Mouse (Mus musculus) heart, embryonic 13.5 days (tissue): Measurements from ENCODE around the gene Ccdc82. TPM values are rescaled to one million over a fixed set of nuclear protein-coding genes. Genes with fewer than 3 reads are reported as not detected.

Experiments
- ATAC-seq: fragments of 200-750 bp; cut with Nextera tagmentation; 2 replicates; pipeline ENCODE4 v1.8.0; 2017; ENCODE audit warnings: moderate TSS enrichment; ENCODE audit not compliant: insufficient number of reproducible peaks, low FRiP score, low TSS enrichment; ENCODE audit errors: extremely low read depth
- H3K27ac ChIP-seq: fragments of 300-500 bp; sonication (generic); replicated peaks from 2 replicates; pipeline ENCODE4 v1.5.1; 2015; ENCODE audit warnings: moderate library complexity, mild to moderate bottlenecking, inconsistent platforms
- H3K27me3 ChIP-seq: fragments of 300-500 bp; sonication (generic); replicated peaks from 2 replicates; pipeline ENCODE4 v1.6.1; 2015; ENCODE audit warnings: mild to moderate bottlenecking, inconsistent platforms
- H3K36me3 ChIP-seq: fragments of 300-500 bp; sonication (generic); 2 replicates; pipeline ENCODE4 v1.6.1; 2015; ENCODE audit warnings: mild to moderate bottlenecking, inconsistent platforms
- H3K4me1 ChIP-seq: fragments of 300-500 bp; sonication (generic); 2 replicates; pipeline ENCODE4 v1.6.1; 2015; ENCODE audit warnings: inconsistent platforms
- H3K4me2 ChIP-seq: fragments of 300-500 bp; sonication (generic); 2 replicates; pipeline ENCODE4 v1.6.1; 2015; ENCODE audit warnings: inconsistent platforms, mild to moderate bottlenecking, moderate library complexity
- H3K4me3 ChIP-seq: fragments of 300-500 bp; sonication (generic); 2 replicates; pipeline ENCODE4 v1.5.1; 2015; ENCODE audit warnings: moderate library complexity, mild to moderate bottlenecking, inconsistent platforms
- H3K9ac ChIP-seq: fragments of 300-500 bp; sonication (generic); 2 replicates; pipeline ENCODE4 v1.6.1; 2015; ENCODE audit warnings: inconsistent platforms, mild to moderate bottlenecking, moderate library complexity
- H3K9me3 ChIP-seq: fragments of 300-500 bp; sonication (generic); 2 replicates; pipeline ENCODE4 v1.6.1; 2016; ENCODE audit warnings: inconsistent platforms
- WGBS: fragments of 180-500 bp; shearing (Covaris S2); methylation state at CpG from one replicate; pipeline ENCODE4 v1.1.7; 2015; ENCODE audit warnings: mixed read lengths; 5-methylcytosine and 5-hydroxymethylcytosine counted together
- polyA plus RNA-seq: library from polyadenylated mRNA; unstranded; fragments of >200 nt; fragmentation: Nextera tagmentation; extraction: Ambion mirVana; gene quantifications from 2 replicates; pipeline ENCODE4 v1.2.1, GENCODE M21; 2015

Ccdc82 gene
- polyA plus RNA-seq, 1 experiment from 2014 or later: 6.3 TPM

DNA sequence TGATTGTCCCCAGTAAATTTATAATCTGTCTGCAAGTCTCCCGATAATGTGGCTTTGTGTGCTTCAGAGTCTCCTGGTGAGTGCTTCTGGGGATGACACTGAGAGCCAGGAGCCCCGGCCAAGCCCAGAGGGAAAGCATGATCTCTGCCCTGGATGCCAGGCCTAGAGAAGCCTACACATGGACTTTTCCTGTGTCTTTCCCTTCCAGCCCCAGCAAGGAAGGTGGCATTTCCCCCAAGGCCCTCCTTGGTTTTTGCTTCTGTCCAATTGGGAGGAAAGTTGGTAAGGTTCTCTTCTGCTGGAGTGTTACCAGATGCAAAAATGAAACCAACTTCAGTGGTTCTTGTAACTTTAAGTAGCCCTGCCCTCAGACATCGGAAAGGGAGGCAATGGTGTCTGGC, 53.3 kb downstream of the Ccdc82 start:
- no peak for ATAC-seq
- 38% methylated on average over 3 of the region's 3 CpGs for WGBS
- H3K4me3 ChIP-seq: peak overlapping the region; percentile 74
- no peaks in the 10 kb centered on the region for H3K36me3 ChIP-seq
- peaks cover 71% of the 10 kb centered on the region for H3K4me1 ChIP-seq
- H3K27ac ChIP-seq: peak overlapping the region; percentile 91
- H3K4me2 ChIP-seq: peak overlapping the region; percentile 97
- peak overlapping the region; percentile 89 for H3K9ac ChIP-seq
- H3K27me3 ChIP-seq: no peaks in the 10 kb centered on the region
- no peaks in the 10 kb centered on the region for H3K9me3 ChIP-seq

DNA sequence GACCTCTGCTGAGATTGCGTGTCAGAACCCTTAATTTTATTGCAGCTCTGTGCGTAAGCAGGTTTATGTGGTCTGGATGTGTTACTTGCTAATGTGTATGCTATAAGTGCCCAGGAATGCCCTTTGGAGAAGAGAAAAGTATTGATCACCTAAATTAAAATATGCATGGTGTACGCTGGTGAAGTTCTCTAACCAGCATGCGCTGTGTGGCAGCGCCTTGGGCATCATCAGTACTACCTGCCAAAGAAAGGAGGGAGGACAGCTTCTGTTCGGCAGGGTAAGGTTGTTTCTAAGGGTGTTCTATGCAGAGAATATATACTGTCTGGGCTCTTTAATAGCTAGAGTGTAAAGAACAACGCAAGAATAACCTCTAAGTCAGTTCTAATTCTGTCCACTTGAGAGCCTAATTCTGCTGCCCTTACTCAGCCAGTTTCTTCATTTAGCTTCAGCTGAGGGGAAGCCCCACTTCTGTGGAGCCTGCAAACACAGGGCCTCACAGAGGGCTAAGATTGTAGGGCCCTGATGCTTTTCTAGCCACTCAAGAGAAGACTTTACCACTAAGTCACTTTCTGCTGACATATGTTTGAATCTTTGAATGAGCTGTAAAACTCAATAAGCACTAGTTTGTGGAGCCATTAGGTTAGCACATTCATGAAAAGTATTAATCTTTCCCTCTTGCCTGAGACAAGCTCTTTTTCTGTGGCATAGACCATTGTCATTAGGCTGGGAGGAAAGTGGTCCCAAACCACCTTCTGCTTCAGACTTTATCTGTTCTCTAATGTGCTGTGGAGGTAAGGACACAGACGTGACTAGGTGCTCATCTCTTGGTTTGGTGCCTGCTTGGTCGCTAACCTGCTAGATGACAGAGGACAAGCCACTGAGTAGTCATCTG, 54.4 kb downstream of the Ccdc82 start:
- Histone ChIP-seq H3K4me2 (peak overlapping the region; percentile 97), H3K36me3 (no peaks in the 10 kb centered on the region), H3K27me3 (no peaks in the 10 kb centered on the region), H3K27ac (peak overlapping the region; percentile 91), H3K9me3 (no peaks in the 10 kb centered on the region), H3K4me3 (peak overlapping the region; percentile 74), H3K4me1 (peaks cover 73% of the 10 kb centered on the region), H3K9ac (peak overlapping the region; percentile 89)
- ATAC-seq: no peak
- 60% methylated on average over 9 of the region's 9 CpGs for WGBS

DNA sequence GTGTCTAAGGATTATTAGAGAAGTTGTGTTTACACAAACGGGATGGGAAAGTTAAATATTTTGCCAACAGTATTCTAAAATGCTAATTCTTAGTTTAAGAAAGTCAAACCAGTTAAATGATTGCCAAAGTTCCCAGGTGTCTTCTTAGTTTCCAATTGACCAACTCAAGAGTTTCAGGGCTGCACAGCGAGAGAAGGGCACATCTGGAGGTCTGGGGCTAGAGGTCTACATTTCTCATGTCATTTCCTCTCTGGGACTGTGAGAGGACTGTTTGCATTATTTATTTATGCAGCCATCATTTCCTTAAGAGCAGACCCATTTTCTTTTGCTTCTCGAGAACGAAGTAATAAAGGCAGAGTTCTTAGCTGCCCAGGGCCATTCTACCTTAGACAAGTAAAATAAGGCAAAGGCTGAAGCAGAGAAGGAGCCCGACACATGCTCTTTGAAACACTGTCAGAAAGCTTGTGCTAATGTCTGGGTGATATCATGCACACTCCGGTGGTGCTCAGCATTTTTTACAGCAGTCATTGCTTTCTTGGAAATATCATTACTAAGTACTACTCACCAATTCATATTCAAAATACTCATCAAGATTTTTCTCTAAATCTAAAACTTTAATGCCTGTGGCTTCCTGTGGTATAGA, 55.5 kb downstream of the Ccdc82 start:
- H3K4me2 ChIP-seq: peak overlapping the region; percentile 97
- H3K4me1 ChIP-seq: peaks cover 83% of the 10 kb centered on the region
- no peaks in the 10 kb centered on the region for H3K9me3 ChIP-seq
- H3K36me3 ChIP-seq: no peaks in the 10 kb centered on the region
- no peak overlapping the region for H3K27ac ChIP-seq
- H3K4me3 ChIP-seq: 0 out of 2 replicates have a peak overlapping the region, but pooled peaks have one; percentile 74
- no peaks in the 10 kb centered on the region for H3K27me3 ChIP-seq
- no peak for ATAC-seq
- 47% methylated on average over 6 of the region's 6 CpGs for WGBS
- peak overlapping the region; percentile 89 for H3K9ac ChIP-seq

DNA sequence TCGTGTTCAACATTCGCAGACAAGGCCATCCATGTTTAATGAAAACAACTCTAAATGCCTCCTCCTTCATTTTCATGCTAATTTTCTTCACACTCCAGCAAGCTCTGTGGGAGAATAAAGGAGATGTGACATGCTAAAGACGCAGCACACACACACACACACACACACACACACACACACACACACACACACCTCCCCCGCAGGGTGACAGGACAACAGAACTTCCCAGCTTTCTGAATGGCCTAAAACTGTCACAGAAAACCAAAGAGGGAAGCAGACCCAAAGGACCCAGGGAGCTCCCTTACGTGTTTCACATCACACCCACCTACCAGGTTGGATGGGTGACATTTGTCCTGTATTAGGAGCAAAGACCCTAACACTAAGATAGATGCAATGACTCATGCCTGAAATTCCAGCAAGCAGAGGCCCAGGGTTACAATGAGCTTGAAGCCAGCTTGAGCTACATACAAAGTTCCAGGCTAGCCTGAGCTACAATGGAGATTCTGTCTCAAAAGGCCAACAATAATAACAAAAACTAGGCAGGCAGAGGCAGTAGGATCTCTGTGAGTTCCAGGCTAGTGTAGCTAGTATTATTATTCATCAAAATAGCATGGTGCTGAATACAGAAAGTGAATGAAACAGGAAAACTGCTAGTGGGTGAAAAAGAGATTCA, 56.5 kb downstream of the Ccdc82 start:
- WGBS: 80% methylated on average over 5 of the region's 5 CpGs
- Histone ChIP-seq H3K4me1 (peaks cover 90% of the 10 kb centered on the region), H3K4me3 (no peak overlapping the region), H3K27ac (peak overlapping the region; percentile 72; the same call in 1 of the 2 replicates), H3K9ac (no peak overlapping the region), H3K4me2 (peak overlapping the region; percentile 42; the same call in 1 of the 2 replicates), H3K36me3 (no peaks in the 10 kb centered on the region), H3K27me3 (no peaks in the 10 kb centered on the region), H3K9me3 (no peaks in the 10 kb centered on the region)
- ATAC-seq: no peak

DNA sequence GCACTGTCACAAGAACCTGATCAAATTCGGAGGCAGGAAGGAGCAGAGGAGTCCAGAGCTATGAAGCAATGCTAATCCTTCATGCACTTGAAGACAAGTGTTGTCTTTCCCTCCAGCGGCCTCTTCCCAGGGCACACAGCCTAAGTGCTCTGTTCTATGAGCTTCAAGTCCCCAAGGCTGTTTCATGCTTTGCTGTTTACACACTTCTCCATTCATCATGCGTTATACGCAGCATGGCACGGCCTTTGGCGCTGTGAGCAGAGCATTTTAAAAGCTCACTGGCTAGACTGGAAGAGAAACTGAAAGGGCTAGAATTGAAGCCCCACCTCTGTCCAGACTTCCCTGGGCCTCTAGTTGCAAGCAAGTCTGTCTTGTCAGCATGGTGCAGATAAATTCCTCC, 57.2 kb downstream of the Ccdc82 start:
- Histone ChIP-seq H3K9me3 (no peaks in the 10 kb centered on the region), H3K4me2 (peak overlapping the region; percentile 42), H3K9ac (peak overlapping the region; percentile 53), H3K4me1 (peaks cover 89% of the 10 kb centered on the region), H3K36me3 (no peaks in the 10 kb centered on the region), H3K27me3 (no peaks in the 10 kb centered on the region), H3K4me3 (no peak overlapping the region), H3K27ac (peak overlapping the region; percentile 72)
- ATAC-seq: no peak
- WGBS: 53% methylated on average over 6 of the region's 6 CpGs

DNA sequence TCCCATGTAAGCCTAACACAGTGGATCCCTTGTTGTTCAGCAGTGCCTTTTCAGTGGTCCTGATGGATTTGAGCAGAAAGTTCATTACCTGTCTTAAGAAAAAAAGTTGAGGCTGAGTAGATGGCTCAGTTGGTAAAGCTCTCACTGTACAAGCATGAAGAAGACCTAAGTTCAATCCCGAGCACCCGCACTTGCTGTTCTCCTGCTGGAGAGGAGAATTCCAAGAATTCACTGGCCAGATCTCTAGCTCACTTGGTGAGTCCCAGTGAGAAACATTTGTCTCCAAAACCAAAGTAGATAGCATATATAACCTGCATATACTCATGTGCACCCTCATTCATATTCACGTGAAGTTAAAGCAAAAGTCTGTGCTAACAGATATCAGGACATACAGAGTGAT, 59.7 kb downstream of the Ccdc82 start:
- H3K36me3 ChIP-seq: no peaks in the 10 kb centered on the region
- ATAC-seq: no peak
- 50% methylated on average over 3 of the region's 3 CpGs for WGBS
- no peak overlapping the region for H3K9ac ChIP-seq
- no peaks in the 10 kb centered on the region for H3K9me3 ChIP-seq
- H3K27me3 ChIP-seq: no peaks in the 10 kb centered on the region
- H3K27ac ChIP-seq: peak overlapping the region; percentile 56; the same call in 1 of the 2 replicates
- no peak overlapping the region for H3K4me2 ChIP-seq
- no peak overlapping the region for H3K4me3 ChIP-seq
- H3K4me1 ChIP-seq: peaks cover 85% of the 10 kb centered on the region

DNA sequence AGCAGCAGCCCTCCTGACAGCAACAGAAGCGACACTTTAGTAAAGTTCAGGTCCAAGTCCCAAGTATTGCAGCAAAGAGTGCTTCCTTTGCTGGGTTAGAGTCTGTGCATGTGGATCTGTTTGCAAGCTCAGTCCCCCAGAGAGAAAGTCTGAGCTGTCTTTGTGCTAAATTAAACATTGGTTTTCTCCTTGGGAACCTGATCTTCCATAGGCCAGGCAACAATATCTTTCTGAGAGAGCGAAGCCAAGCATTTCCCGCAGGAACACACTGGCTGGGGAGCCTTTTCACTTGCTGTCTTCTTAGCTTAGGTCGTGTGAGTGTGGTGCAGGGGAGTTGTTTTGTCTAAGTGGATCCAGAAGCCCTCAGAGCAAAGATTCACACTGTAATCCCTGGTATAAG, 60.5 kb downstream of the Ccdc82 start:
- WGBS: 43% methylated on average over 4 of the region's 4 CpGs
- H3K27ac ChIP-seq: peak overlapping the region; percentile 56
- no peaks in the 10 kb centered on the region for H3K36me3 ChIP-seq
- no peak for ATAC-seq
- peaks cover 83% of the 10 kb centered on the region for H3K4me1 ChIP-seq
- no peaks in the 10 kb centered on the region for H3K27me3 ChIP-seq
- no peak overlapping the region for H3K9ac ChIP-seq
- no peaks in the 10 kb centered on the region for H3K9me3 ChIP-seq
- no peak overlapping the region for H3K4me2 ChIP-seq
- no peak overlapping the region for H3K4me3 ChIP-seq

DNA sequence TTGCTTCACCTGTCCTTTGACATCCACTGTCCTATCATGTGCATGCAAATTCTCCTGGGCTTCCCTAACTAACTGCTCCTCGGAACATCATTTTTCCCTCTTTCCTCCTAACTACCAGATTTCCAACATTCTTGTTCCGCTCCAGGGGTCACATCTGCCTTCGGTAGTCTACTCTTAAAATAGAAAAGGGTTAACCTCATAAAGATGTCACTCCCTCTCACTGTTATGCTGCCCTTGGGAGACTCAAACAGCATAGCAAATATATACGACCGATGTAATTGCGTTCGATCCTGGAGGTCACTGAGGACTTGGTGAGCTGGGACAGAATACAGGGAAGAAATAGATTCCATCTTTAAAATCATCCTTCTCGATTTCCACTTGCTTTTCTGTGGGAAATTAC, 62.0 kb downstream of the Ccdc82 start:
- H3K4me1 ChIP-seq: peaks cover 78% of the 10 kb centered on the region
- no peak for ATAC-seq
- H3K9ac ChIP-seq: no peak overlapping the region
- no peaks in the 10 kb centered on the region for H3K36me3 ChIP-seq
- H3K27me3 ChIP-seq: no peaks in the 10 kb centered on the region
- H3K27ac ChIP-seq: no peak overlapping the region
- WGBS: 79% methylated on average over 8 of the region's 8 CpGs
- no peak overlapping the region for H3K4me2 ChIP-seq
- no peak overlapping the region for H3K4me3 ChIP-seq
- no peaks in the 10 kb centered on the region for H3K9me3 ChIP-seq

DNA sequence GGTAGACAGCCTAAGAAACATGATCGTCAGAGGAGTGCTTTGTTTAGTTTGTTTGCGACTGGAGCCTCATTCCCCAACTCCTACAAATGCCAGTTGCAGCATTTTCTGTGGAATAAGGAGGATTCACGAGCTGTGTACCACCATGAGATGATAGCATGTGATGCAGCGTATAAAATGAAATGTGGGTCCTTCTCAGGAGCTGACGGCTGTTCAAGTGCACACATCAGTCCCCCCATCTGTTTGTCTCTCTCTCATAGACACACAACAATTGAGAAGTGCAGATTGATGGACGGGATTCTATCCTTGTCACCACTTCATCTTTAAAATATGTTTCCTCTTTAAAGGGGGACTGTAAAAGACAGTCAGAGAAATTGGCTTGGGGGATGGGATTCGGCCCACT, 63.1 kb downstream of the Ccdc82 start:
- Histone ChIP-seq H3K9ac (peak overlapping the region; percentile 15; the same call in 1 of the 2 replicates), H3K4me1 (peaks cover 77% of the 10 kb centered on the region)

DNA sequence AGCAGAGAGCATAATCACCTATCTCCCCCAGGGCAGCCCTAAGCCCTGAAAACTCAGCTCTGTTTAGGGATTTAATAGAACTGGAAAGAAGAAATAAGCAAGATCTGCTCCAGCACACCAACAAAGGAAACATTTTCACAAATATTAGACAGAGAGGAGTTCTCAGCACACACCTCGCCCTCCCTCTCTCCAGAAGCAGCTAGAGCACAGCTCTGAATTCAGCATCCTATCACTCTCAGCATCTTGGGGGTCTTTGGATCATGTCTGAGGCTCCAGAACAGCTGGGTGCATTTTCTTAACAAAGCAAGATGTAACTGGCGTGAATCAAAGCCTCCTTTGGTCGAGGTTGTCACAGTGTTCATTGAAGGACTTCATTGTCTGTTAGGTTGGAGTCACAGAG, 63.5 kb downstream of the Ccdc82 start:
- Histone ChIP-seq H3K4me3 (no peak overlapping the region), H3K4me1 (peaks cover 81% of the 10 kb centered on the region), H3K9ac (peak overlapping the region; percentile 15; the same call in 1 of the 2 replicates), H3K4me2 (no peak overlapping the region), H3K9me3 (no peaks in the 10 kb centered on the region), H3K27ac (0 out of 2 replicates have a peak overlapping the region, but pooled peaks have one; percentile 1), H3K36me3 (no peaks in the 10 kb centered on the region), H3K27me3 (no peaks in the 10 kb centered on the region)
- 59% methylated on average over 3 of the region's 3 CpGs for WGBS
- ATAC-seq: no peak

More for the DNA sequence above, 63.1 kb downstream of the Ccdc82 start:
- no peak for ATAC-seq
- no peak overlapping the region for H3K27ac ChIP-seq
- H3K4me3 ChIP-seq: no peak overlapping the region
- no peaks in the 10 kb centered on the region for H3K27me3 ChIP-seq
- WGBS: 46% methylated on average over 7 of the region's 7 CpGs
- H3K4me2 ChIP-seq: no peak overlapping the region
- no peaks in the 10 kb centered on the region for H3K9me3 ChIP-seq
- H3K36me3 ChIP-seq: no peaks in the 10 kb centered on the region

DNA sequence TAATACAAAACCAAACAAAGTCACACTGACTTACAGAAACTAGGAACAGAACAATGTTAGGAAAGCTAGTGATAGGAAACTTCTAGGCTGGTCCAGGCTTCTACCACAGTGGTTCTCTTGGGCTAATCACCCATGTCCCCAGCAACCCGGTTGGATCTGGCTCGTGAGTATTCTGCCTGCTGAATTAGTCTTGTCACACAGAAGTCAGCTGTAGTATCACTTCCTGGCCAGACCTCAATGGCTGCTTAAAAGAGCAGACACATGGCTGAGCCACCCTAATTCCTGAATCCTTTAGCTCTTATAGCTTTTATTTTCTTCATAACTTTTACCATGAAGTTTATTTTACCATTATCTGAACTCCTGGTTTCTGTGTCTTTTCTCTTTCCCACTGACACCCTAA, 64.3 kb downstream of the Ccdc82 start:
- no peak overlapping the region for H3K27ac ChIP-seq
- H3K4me3 ChIP-seq: no peak overlapping the region
- H3K9ac ChIP-seq: no peak overlapping the region
- H3K36me3 ChIP-seq: no peaks in the 10 kb centered on the region
- peaks cover 85% of the 10 kb centered on the region for H3K4me1 ChIP-seq
- no peak overlapping the region for H3K4me2 ChIP-seq
- no peaks in the 10 kb centered on the region for H3K27me3 ChIP-seq
- WGBS: 35% methylated on average over 2 of the region's 2 CpGs
- H3K9me3 ChIP-seq: no peaks in the 10 kb centered on the region
- no peak for ATAC-seq
